Mouse (Mus musculus): ENCODE results near the gene Sh3gl2.

The Sh3gl2 gene

GRCm38 (mm10) chr4:85232386-85233381 is 27.8 kb downstream of the Sh3gl2 start:
- no peak for DNase-seq

GRCm38 (mm10) chr4:85241675-85242074 is 36.7 kb downstream of the Sh3gl2 start:
- DNase-seq = no peak

- DNase-seq = no peak
These were observed 37.6 kb downstream of the Sh3gl2 start for GRCm38 (mm10) chr4:85242562-85242961.

GRCm38 (mm10) chr4:85248673-85249072 is 43.7 kb downstream of the Sh3gl2 start:
- no peak for DNase-seq

- DNase-seq = no peak
These were observed 45.3 kb downstream of the Sh3gl2 start for GRCm38 (mm10) chr4:85250271-85250670.

GRCm38 (mm10) chr4:85250786-85251185 is 45.9 kb downstream of the Sh3gl2 start:
- DNase-seq = no peak

- no peak for DNase-seq
These were observed 51.0 kb downstream of the Sh3gl2 start for GRCm38 (mm10) chr4:85255771-85256389.

- no peak for DNase-seq
These were observed 51.7 kb downstream of the Sh3gl2 start for GRCm38 (mm10) chr4:85256461-85257202.

- no peak for DNase-seq
These were observed 52.9 kb downstream of the Sh3gl2 start for GRCm38 (mm10) chr4:85257771-85258341.

- no peak for DNase-seq
These were observed 56.0 kb downstream of the Sh3gl2 start for GRCm38 (mm10) chr4:85260687-85261658.

GRCm38 (mm10) chr4:85262146-85262545 is 57.2 kb downstream of the Sh3gl2 start:
- DNase-seq = no peak

GRCm38 (mm10) chr4:85262606-85263005 is 57.7 kb downstream of the Sh3gl2 start:
- DNase-seq = no peak

- DNase-seq = no peak
These were observed 62.5 kb downstream of the Sh3gl2 start for GRCm38 (mm10) chr4:85267456-85267855.

- no peak for DNase-seq
These were observed 68.0 kb downstream of the Sh3gl2 start for GRCm38 (mm10) chr4:85272877-85273276.

- DNase-seq = no peak
These were observed 68.5 kb downstream of the Sh3gl2 start for GRCm38 (mm10) chr4:85273452-85273851.

- no peak for DNase-seq
These were observed 78.2 kb downstream of the Sh3gl2 start for GRCm38 (mm10) chr4:85283151-85283550.

- DNase-seq = no peak
These were observed 85.1 kb downstream of the Sh3gl2 start for GRCm38 (mm10) chr4:85289990-85290389.

- DNase-seq = no peak
These were observed 86.4 kb downstream of the Sh3gl2 start for GRCm38 (mm10) chr4:85291296-85291695.

GRCm38 (mm10) chr4:85293368-85293767 is 88.4 kb downstream of the Sh3gl2 start:
- DNase-seq = no peak

- DNase-seq = no peak
These were observed 95.9 kb downstream of the Sh3gl2 start for GRCm38 (mm10) chr4:85300610-85301405.

All from thymus, postnatal 4 days (tissue).